Mouse (Mus musculus): ENCODE results near the gene Hacd2.
A peak's percentile ranks its signal among the peaks of the same experiment; 100 is the strongest.

Gene Hacd2

DNA sequence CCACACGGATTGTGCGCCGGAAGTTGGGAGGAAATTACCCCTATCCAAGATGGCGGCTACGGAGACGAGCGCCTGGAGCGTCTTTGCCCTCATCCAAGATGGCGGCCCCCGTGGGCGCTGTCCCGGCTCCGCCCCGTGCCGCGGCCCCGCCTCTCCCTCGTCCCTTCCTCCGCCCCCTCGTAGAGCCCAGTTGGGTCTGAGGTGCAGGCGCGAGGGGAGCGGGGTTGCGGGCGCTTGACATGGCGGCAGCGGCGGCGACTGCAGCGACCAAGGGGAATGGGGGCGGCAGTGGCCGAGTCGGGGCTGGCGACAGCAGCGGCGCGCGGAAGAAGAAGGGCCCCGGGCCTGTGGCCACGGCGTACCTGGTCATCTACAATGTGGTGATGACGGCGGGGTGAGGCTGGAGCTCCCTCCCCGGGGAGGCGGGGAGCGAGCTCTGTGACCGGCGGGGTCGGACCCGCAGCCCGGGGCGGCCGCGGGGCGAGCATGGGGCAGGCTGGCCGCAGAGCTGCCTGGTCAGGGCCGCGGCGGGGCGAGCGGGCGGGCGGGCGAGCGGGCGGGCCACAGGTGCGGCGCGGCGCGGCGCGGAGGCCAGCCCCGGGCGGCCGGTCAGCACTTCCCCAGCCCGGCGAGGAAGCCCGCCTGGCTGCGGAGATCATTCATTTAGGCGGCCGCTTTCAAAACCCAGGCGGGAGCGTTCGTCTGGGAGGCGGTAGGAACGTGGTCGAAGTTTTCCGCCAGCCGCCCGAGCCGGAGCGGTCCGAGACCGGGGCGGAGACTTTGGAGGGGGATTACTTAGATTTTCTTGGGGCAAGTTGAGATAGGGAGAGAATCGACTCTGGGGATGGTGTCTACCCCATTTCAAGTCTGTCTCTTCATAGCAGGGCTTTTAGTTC, at the start of gene Hacd2:
Gene Hacd2 (plus strand): TSS at position 187 of the 896 bp plus-strand sequence.
- DNase-seq (ENCODE audit: low read depth, low spot score), result peak; percentile 97

DNA sequence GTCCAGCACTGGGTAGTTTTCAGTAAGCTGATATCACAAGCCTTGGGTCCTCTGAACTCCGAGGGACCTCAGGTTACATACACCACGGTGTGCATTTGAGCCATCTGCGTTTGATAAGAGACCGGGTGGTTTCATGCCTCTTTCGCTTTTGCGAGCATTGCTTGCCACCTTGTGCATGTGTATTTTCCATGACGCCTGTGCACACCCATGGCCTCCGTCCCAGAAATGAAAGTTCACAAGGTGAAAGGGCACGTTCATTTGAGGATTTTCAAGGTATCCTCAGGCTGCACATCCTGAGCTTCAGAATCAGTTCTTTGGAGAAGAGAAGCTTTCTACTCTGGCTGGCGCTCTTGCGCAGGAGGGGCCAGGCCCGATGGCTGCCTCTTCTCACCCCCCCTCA, 49.8 kb upstream of the Hacd2 start:
- DNase-seq (ENCODE audit: low read depth, low spot score), result no peak

DNA sequence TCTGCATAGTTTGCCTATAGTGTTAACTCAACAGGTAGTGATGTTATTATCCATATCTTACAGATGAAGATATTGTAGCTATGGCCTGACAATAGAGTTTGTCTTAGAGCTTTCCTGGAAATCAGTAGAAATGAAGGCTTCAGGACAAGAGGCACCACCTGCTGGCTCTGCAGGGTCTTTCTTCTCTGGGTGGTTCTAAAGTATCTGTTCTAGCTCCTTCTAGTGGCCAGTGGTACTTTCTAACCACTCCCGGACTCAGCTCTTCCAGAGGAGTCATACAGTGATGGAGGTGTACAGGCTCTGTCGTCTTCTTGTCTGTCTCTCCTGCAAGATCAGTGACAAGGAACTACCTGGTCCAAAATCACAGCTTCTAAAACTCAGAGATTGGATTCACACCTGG, 46.7 kb upstream of the Hacd2 start:
- DNase-seq (ENCODE audit: low read depth, low spot score), result peak; percentile 67

DNA sequence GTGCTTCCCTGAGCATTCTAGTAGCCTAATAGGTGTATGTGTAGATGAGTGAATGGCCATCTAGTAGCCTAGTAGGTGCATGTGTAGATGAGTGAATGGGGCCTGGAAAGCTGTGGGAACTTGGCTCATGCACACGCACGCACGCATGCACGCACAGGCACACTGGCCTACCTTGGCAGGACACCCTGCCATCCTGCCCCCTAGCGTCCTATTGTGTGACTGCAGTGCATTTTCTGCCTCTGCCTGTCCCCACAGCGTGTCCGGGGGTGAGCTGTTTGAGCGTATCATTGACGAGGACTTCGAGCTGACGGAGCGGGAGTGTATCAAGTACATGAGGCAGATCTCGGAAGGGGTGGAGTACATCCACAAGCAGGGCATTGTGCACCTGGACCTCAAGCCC, 45.6 kb upstream of the Hacd2 start:
- DNase-seq (ENCODE audit: low read depth, low spot score), result no peak

DNA sequence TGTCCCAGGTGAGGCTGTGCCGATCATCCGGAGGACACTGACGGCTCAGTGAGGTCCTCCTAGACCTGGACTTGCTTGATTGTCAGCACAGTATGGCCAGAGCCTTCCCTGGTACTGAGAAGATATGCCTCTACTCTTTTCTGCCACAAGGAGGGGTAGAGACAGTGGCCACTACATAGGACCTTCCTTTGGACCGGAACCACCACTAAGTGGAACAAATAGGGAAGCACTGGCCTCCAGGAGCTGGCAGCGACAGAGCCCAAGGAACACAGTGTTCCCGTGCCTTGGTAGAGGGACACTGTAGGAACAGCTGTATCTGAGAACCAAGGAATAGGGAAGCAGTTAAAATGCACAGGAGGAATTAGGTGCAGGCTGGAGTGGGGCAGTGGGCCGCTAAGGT, 44.2 kb upstream of the Hacd2 start:
- DNase-seq (ENCODE audit: low read depth, low spot score), result no peak

DNA sequence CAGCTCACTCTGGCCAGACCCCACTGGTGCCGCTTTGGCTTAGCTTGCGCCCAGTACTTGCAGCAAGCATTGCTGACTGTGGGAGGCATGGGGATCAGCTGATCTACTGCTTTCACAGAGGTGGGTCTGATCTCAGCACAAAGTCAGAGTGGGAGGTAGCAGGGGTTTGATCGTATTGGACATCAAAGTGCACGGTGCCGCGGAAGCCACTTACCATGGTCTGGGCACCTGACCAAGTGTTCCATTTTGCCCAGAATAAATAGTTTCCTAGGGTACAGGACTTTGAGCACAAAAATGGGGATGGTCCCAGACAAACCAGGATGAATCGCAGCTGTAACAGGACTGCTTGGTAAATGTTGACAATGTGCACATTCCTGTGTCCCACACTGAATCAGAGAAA, 41.2 kb upstream of the Hacd2 start:
- no peak for DNase-seq (ENCODE audit: low read depth, low spot score)

DNA sequence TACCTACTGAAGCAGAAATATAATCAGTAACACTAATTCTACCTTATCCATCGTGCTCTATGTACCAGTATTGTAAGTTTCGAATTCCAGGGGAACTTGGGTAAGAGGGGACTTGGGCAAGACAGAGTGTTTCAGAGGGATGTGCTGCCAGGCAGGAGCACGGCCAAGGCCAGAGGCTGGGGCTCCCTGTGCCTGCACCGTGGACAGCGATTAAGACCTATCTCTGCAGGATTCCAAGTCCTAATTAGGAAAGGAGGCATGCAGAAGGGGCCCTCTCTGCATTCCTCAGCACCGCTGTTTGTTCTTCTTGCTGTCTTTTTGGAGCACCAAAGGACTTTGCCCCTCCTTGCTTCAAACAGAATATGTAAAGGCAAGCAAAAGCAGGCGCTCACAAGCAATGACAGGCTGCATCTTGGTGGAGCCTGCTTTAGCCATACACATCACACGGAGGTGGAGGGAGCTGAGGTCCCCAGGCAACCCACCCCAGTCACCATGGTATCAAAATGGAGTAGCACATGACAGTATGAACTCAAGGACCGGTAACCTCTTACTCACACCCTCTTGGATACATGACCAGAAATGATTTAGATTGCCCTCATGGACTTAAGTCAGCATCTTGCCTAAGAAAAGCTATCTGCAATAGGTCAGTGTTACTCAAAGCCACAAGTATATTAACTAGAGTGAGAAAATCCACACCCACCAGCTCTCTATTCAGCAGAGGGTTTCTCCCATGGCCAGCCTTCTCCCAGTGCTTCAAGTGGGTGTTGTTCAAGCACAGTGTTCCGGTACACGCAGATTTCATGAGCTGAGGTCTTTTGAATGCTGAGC, 37.8 kb upstream of the Hacd2 start:
- DNase-seq (ENCODE audit: low read depth, low spot score), result no peak

DNA sequence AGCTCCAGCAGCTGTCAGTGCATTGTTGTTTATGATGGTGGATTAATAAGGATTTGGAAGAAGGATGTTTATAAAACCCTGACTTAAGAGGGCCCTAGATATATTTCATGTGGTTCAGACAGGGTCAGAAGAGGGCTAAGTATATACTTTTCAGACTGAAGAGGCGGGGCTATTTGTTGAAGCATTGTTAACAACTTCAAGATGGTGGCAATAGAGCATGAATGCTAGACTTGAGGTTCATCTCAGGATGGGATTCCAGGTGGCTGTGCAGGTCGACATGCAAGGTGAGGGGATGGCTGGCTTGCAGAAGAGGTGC, 37.2 kb upstream of the Hacd2 start:
- no peak for DNase-seq (ENCODE audit: low read depth, low spot score)

DNA sequence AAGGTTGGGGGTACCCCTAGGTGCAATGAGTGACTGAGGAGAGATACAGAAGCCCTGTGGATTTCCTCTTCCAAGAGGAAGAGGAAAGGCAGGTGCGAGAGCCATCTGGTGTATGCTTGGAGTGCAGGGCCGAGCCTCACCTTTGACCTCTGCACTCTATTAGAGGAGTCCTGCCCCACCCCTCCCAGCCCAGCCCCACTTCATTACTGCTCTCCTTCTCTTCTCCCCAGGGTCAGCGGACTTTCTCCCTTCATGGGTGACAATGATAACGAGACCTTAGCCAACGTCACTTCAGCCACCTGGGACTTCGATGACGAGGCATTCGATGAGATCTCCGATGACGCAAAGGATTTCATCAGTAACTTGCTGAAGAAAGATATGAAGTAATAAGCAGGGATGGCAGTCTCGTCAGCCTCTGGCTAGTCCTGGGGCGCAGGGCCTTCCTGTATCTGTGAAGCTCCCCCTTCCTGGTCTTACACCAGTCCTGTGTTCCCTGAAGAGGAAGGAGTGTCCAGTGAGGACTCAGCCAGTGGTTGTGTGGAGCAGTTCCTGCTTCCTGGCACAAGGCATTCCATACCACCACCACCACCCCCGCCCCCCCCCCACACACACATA, 35.9 kb upstream of the Hacd2 start:
- no peak for DNase-seq (ENCODE audit: low read depth, low spot score)

DNA sequence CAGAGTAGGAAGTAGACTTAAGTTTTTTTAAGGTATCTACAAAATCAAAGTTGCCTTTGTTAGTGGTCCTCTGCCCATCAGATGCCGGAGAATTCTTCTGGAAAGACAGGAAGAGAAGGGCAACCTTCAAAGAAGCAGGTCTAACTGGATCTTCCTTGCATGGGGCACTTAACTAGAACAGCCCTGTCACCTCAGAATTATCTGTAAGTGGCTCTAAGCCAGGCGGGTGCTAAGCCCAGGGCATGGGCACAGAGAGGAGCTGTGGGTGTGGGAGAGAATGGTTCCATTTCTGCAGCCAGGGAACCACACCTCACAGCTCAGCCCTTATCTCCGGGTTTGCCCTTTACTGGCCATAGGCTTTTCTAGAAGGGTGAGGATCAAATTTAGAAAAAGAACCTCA, 30.9 kb upstream of the Hacd2 start:
- DNase-seq (ENCODE audit: low read depth, low spot score), result no peak

DNA sequence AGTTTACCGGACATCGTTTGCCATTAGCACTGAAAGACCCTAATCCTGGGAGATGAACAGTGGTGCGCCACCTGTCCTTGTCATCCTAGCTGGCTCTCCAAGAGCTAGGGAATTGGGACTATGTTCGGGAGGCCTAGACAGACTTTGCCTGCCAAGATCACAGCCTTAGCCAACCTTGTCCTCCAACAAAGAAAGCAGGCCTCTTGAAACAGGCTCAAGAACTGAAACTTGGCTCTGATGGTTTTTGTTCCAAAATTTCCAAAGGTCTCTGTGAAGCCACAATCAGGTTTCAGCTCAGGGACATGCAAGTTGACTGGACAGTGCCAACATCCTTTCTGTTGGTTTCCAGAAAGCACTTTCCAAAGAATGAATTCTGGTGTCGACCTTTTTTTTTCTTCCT, 29.4 kb upstream of the Hacd2 start:
- DNase-seq (ENCODE audit: low read depth, low spot score), result no peak

DNA sequence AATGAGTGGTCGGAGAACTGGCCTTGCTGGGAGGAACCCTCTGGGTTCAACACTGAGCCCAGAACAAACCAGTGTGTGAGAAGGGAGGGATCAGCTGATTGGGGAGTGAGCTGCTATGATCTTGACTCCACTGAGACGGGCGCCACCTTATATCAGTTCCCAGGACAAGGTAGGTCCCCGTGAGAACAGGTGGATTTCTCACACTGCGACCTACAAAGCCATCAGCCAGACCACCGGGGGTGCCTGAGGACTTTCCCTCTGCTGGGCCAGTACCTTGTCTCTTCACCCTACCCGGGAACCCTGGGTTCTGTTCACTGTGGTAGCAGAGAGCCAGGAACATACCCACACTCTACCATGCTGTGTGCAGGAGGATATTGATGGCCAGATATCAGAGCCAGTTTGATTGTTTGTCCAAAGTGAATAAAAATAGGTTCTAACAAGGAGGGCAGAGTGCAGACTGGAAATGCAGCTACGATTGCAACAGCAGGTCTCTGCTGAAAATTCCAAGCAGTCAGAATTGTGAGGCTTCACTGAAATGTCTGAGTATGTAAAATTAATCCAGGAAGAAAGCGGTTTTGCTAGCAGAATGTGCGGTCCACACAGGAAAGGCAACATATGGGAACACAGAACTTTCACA, 28.4 kb upstream of the Hacd2 start:
- no peak for DNase-seq (ENCODE audit: low read depth, low spot score)

DNA sequence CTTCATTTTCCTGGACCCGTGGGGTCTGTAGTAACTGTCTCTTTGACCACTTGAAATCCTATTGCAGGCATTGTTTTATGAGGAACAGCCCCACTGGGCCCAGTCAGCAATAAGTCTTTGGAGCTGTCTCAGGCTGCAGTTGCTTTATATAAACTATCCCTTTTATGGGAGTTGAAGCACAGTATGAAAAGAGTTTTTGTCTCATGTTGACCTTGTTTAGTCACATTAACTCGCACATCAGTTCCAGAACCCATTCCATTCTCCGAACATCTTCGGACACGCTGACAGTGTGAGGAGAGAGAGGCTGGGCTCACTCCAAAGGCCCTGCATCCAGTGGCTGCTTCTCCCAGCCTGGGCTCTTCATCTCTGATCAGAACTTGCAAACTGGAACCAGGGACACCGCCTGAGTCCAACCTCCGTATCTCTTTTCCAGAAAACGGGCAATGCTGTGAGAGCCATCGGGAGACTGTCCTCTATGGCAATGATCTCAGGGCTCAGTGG, 27.5 kb upstream of the Hacd2 start:
- no peak for DNase-seq (ENCODE audit: low read depth, low spot score)

DNA sequence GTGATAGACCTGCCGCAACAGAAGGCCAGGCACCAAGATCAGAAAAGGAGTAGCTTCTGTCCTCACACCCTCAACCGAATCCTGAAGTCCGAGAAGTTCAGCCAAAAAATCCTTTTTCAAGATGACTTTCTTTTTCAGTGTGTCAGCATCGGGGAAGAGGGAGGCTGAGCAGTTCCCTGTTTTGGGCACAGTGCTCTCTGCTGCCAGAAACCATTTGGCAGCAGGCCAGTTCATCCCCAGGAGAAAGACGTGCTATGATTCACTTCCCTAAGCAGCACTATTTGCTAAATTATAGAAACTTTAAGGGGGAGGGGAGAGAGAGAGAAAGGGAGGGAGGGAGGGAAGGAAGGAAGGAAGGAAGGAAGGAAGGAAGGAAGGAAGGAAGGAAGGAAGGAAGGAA, 26.1 kb upstream of the Hacd2 start:
- DNase-seq (ENCODE audit: low read depth, low spot score), result peak; percentile 97

DNA sequence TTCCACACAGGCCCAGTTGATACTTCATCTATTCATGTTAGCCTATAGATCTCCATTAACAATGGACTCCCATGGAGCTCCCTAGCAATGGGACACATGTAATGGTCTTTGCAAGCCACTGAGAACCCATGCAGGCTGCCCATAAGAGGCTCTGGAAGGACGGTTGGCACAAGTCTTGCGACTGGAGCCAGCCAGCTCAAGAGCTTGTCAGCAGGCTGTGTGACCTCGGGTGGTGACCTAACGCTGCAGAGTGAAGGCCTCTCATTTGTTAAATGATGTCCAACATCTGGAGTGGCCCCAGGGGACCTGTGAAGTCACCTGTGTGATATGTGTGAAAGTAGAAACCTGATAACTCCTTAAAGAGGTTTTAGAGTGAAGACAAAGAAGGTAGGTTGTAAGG, 25.2 kb upstream of the Hacd2 start:
- peak; percentile 43 for DNase-seq (ENCODE audit: low read depth, low spot score)

DNA sequence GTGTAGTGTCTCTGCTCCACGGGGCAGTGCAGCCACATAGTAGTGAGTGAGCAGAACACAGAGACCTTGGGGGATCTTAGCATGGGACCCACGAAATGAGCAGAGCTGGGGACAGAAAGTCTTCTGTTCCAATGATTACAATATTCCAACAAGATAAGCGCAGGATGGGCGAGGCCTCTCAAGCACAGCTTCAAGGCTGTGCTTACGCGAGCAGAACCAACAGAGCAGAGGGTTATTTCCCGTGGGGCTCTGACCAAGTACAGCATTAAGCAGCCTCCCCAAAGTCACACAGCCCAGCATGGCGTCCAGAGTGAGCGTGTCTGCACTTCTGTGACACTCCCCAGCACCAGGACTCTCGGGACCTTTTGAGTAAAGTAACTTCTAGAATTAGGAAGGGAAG, 24.7 kb upstream of the Hacd2 start:
- DNase-seq (ENCODE audit: low read depth, low spot score), result peak; percentile 32

DNA sequence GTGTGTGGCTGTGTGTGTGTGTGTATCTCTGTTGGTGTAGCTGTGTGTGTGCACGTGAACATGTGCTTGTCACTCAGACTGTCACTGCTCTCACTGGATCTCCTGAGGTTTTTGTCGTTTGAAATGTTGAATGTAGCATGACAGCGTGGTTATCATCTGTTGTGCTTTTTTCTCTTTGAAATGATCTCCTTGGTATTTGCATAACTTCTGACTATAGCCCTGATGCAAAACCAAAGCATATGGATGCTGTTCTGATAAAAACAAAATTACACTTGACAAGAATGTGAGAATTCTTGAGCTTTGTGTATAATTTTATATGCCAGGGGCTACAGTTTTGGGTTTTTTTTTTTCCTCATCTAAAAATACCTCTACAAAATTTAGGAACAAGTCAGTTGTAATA, 23.2 kb upstream of the Hacd2 start:
- no peak for DNase-seq (ENCODE audit: low read depth, low spot score)

DNA sequence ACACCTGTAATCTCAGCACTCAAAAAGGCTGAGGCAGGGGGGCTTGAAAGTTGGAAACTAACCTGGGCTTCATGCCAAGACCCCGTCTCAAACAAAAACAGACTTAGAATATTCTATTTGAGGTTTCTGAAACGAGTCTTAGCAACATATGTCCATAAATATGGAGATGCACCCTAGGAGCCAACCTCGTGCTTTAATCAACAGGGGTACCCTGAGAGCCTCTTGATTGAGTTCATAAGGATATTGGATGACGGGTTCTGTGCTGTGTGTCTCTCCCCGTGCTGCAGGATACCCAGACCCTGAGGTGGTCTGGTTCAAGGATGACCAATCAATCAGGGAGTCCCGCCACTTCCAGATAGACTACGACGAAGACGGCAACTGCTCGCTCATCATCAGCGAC, 22.2 kb upstream of the Hacd2 start:
- no peak for DNase-seq (ENCODE audit: low read depth, low spot score)

DNA sequence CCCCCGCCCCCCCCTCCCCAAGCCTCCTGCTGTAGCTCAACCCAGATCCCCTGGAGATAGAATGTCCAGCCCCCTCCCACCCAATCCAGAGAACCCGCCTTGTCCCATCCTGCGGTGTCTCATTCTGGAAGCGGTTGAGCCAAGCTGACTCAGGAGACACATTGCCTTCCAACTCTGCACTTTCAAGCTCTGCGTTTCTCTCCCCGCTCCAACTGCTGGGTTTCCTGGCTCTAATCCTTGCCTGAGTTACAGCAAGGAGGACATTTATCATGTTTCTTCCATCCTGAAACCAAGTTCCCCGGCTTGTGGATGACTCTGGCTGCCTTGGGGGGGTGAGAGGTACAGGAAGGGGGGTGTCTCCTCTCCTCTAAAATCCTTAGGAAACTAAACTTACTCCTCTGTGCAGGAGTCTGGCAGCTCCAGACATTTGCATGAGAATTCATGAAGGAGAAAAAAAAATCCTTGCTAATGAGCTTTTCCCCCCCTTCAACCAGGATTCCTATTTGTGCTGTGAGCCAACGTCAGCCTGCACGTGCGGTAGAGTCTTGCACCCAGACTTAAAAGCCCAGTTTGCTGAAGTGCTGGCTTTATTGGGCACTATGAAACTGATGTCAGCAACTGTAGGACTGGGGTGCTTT, 21.2 kb upstream of the Hacd2 start:
- no peak for DNase-seq (ENCODE audit: low read depth, low spot score)

DNA sequence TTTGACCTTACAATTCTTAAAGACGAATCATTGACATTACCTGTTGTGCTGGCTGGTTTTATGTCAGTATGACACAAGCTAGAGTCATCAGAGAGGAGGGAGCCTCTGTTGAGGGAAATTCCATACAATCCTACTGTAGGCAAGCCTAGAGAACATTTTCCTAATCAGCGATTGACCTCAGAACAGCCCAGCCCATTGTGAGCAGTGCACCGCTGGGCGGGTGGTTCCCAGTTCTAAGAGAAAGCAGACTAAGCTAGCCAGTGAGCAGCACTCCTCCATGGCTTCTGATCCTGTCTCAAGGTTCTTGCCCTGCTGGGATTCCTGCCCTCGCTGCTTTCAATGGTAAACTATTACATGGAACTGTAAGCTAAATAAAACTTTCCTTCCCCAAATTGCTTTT, 17.9 kb upstream of the Hacd2 start:
- DNase-seq (ENCODE audit: low read depth, low spot score), result peak; percentile 58

DNA sequence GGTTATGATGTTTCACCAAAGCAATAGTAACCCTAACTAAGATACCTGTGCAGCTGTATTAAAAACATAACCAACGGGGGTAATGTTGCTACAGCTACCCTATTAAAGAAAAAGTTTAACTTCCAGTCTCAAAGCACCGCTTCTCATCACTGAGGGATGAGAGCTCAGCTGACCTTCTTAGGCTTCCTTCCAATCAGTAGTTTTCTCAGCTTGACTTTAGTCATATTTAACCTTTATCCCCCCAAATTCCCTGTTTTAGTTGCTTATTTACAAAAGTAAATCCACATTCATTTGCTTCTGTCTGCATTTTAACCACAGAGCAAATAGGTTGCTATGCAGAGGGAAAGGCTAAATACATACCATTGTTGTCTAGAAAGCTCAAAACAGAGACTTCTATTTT, 17.5 kb upstream of the Hacd2 start:
- DNase-seq (ENCODE audit: low read depth, low spot score), result no peak

All from 3T3-L1 (cell line).